Mouse (Mus musculus): ENCODE measurements around the gene Gm11037. TPM values are rescaled to one million over a fixed set of nuclear protein-coding genes. Genes with fewer than 3 reads are reported as not detected.
A peak's percentile ranks its signal among the peaks of the same experiment; 100 is the strongest.

Gm11037 gene
- polyA plus RNA-seq, 1 experiment from 2014 or later, result not detected

DNA sequence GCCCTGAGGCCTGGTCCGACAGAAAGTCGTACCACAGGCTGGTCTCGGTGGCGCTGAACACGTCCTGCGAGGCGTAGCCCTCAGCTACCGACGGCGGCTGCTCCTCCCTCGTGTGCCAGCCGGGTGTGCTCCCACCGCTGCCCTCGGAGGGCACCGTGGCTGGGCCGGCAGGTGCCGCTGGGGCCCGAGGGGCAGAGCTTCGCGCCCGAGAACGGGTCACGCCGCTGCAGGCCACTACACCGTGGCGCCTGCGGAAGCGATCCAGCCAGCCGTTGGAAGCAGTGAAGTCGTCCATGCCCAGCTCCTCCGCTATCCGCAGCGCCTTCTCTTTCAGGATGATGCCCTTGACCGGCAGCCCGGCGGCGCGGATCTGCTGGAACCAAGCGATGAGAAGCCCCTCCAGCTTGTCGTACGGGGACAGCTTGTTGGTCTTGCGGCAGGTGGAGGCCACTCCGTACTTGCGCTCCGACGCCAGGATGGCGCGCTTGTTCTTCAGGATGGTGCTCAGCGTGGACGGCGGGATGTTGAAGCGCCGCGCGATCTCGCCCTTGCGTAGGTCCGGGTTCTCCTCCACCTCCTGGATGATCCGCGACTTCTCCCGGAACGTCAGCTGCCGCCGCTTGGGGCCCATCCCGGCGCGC, 46.1 kb downstream of the Gm11037 start:
- Histone ChIP-seq H3K27me3 (ENCODE audit: insufficient read depth, low read length) (no peaks in the 10 kb centered on the region), H3K4me3 (ENCODE audit: low read depth, low read length) (peak overlapping the region; percentile 76), H3K9me3 (ENCODE audit: low read depth, low read length) (no peaks in the 10 kb centered on the region), H3K4me2 (peak overlapping the region; percentile 97), H3K4me1 (ENCODE audit: insufficient read depth) (peaks cover 21% of the 10 kb centered on the region), H3K36me3 (ENCODE audit: insufficient read depth) (peaks cover 14% of the 10 kb centered on the region; the same call in 1 of the 2 replicates), H3K9ac (peak overlapping the region; percentile 94), H3K27ac (ENCODE audit: low read depth) (peak overlapping the region; percentile 90)
- peak; percentile 52 for ATAC-seq (ENCODE audit: insufficient read depth)
- DNase-seq, result peak; percentile 77
- TF ChIP-seq CTCF (IDR thresholded peaks at IDR 0.05; ENCODE audit: low read depth), result no peak
- WGBS, result under 1% methylated on average over 67 of the region's 67 CpGs

DNA sequence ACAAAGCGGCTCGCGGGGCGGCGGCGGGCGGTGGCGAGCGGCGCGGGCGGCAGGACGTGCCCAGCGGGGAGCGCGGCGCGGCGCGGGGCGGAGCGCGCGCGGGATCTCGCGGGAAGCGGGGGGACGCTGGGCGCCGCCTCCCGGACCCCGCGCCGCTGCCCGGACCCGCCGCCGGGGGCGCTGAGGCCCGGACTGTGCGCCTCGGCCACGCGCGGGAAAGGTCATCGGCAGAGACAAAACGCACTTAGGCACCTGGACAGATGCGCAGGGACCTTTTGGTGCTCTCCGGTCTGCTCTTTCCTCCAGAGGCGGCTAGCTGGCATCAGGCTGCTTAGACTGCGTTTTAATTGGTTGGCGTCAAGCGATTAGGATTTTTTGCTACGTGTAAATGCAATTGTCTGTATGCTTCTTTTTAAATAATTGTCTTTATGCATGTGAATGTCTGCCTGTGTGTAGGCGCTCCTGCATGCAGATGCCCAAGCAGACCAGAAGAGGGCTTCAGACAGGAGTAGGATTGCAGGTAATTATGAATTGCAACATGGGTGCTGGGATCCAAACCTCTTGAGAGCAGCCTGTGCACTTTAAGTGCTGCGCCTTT, 46.8 kb downstream of the Gm11037 start, which contains the start of gene Cenpb:
TSS of gene Cenpb (minus strand) at position 78 of the 598 bp plus-strand sequence.
- DNase-seq (peak; percentile 92), ATAC-seq (ENCODE audit: insufficient read depth) (peak; percentile 81)
- H3K4me1 ChIP-seq (ENCODE audit: insufficient read depth), result peaks cover 21% of the 10 kb centered on the region
- H3K27ac ChIP-seq (ENCODE audit: low read depth), result peak within 1 kb of the TSS; percentile 90
- 2% methylated on average over 47 of the region's 57 CpGs for WGBS
- H3K36me3 ChIP-seq (ENCODE audit: insufficient read depth), result peaks cover 14% of the 10 kb centered on the region; the same call in 1 of the 2 replicates
- peak within 1 kb of the TSS; percentile 94 for H3K9ac ChIP-seq
- H3K9me3 ChIP-seq (ENCODE audit: low read depth, low read length), result no peaks in the 10 kb centered on the region
- no peaks in the 10 kb centered on the region for H3K27me3 ChIP-seq (ENCODE audit: insufficient read depth, low read length)
- H3K4me2 ChIP-seq, result peak within 1 kb of the TSS; percentile 97
- peak; percentile 46; the same call in 1 of the 2 replicates for TF ChIP-seq CTCF (IDR thresholded peaks at IDR 0.05; ENCODE audit: low read depth)
- H3K4me3 ChIP-seq (ENCODE audit: low read depth, low read length), result peak within 1 kb of the TSS; percentile 76

Other genes with a start within 250 kb of the Gm11037 start
- gene 4930402H24Rik, start 227.1 kb upstream of the Gm11037 start, polyA plus RNA-seq (2014; fragmentation: Nextera tagmentation; extraction: Ambion mirVana), result 27.0 and 28.2 TPM in 2 replicates
- gene Atrn, start 227.0 kb upstream of the Gm11037 start, polyA plus RNA-seq (2014; fragmentation: Nextera tagmentation; extraction: Ambion mirVana), result 9.1 and 10.2 TPM in 2 replicates
- 13.5 and 16.3 TPM in 2 replicates for gene Gfra4, start 90.4 kb upstream of the Gm11037 start, polyA plus RNA-seq (2014; fragmentation: Nextera tagmentation; extraction: Ambion mirVana)
- 1.9 and 4.1 TPM in 2 replicates for gene Adam33, start 69.7 kb upstream of the Gm11037 start, polyA plus RNA-seq (2014; fragmentation: Nextera tagmentation; extraction: Ambion mirVana)
- gene Siglec1, start 46.7 kb upstream of the Gm11037 start, polyA plus RNA-seq (2014; fragmentation: Nextera tagmentation; extraction: Ambion mirVana), result 0.23 and 0.34 TPM in 2 replicates
- 8.8 and 10.0 TPM in 2 replicates for gene Hspa12b, start 6.2 kb upstream of the Gm11037 start, polyA plus RNA-seq (2014; fragmentation: Nextera tagmentation; extraction: Ambion mirVana)
- gene 1700037H04Rik, start 26.6 kb downstream of the Gm11037 start, polyA plus RNA-seq (2014; fragmentation: Nextera tagmentation; extraction: Ambion mirVana), result 70.6 and 76.1 TPM in 2 replicates
- gene Cenpb, start 46.6 kb downstream of the Gm11037 start, polyA plus RNA-seq (2014; fragmentation: Nextera tagmentation; extraction: Ambion mirVana), result 9.3 and 9.7 TPM in 2 replicates
- 54.6 and 59.6 TPM in 2 replicates for gene Cdc25b, start 53.5 kb downstream of the Gm11037 start, polyA plus RNA-seq (2014; fragmentation: Nextera tagmentation; extraction: Ambion mirVana)
- 4.4 and 5.7 TPM in 2 replicates for gene Spef1, start 53.8 kb downstream of the Gm11037 start, polyA plus RNA-seq (2014; fragmentation: Nextera tagmentation; extraction: Ambion mirVana)
- gene Ap5s1, start 73.6 kb downstream of the Gm11037 start, polyA plus RNA-seq (2014; fragmentation: Nextera tagmentation; extraction: Ambion mirVana), result 24.5 and 25.5 TPM in 2 replicates
- gene Mavs, start 100.6 kb downstream of the Gm11037 start, polyA plus RNA-seq (2014; fragmentation: Nextera tagmentation; extraction: Ambion mirVana), result 16.1 and 16.5 TPM in 2 replicates
- gene Pank2, start 129.0 kb downstream of the Gm11037 start, polyA plus RNA-seq (2014; fragmentation: Nextera tagmentation; extraction: Ambion mirVana), result 51.0 and 51.2 TPM in 2 replicates
- gene Rnf24, start 219.4 kb downstream of the Gm11037 start, polyA plus RNA-seq (2014; fragmentation: Nextera tagmentation; extraction: Ambion mirVana), result 3.8 and 5.3 TPM in 2 replicates

Data from lung, embryonic 14.5 days (tissue).